Mouse (Mus musculus) liver, postnatal 0 days (tissue): ENCODE data around the gene Rbfox3.

Experiments
- CTCF ChIP-seq: sonication (generic); IDR thresholded peaks from 2 replicates; pipeline ENCODE4 v1.5.1; 2016; ENCODE audit warnings: antibody characterized with exemption, low read depth
- EP300 ChIP-seq: IDR thresholded peaks from 2 replicates; pipeline ENCODE4 v1.6.1; 2016; ENCODE audit warnings: antibody characterized with exemption, low read depth, mild to moderate bottlenecking

DNA sequence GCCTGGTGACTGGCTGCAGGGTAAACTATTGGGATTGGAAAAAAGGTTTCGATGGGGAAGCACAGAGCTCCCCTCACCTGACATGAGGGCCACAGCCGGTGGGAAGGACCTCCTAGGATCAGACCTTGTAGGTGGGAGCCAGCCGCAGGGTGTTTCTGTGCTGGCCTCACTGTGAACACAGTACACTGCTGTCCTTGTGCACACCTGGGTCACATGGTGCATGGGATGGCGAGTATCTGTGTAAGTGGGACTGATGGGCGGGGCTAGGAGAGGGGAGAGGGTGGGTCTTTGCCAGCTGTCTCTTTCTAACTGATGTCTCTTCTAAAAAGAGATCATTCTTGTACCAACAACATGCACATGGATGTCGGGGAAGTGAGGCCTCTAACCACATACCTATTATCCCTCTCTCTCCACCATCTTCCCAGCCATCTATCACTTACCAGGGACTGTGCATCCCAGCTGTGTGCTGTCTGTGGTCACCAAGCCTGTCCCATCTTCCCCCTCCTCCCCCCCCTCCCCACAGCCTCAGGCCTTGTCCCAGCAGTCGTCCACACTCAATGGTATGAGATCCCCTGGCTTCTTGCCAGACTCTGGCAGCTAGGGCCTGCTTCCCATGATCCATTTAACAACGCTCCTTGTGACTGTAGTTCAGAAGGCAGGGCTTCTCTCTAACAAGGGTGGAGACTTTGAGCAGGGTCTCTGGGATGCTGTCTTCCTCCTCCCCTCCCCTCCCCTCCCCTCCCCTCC, 116.4 kb downstream of the Rbfox3 start:
- TF ChIP-seq CTCF (no peak), EP300 (no peak)
